Mouse (Mus musculus) bone marrow macrophage, adult 2 months (primary cell): ENCODE measurements around the gene Dnmt3a.

Experiments
- CTCF ChIP-seq: IDR thresholded peaks from 2 replicates; pipeline ENCODE4 v1.5.1; 2012; ENCODE audit warnings: low read depth, mild to moderate bottlenecking, low read length, moderate library complexity
- POLR2A ChIP-seq: IDR thresholded peaks from 2 replicates; pipeline ENCODE4 v1.6.1; 2012; ENCODE audit warnings: mild to moderate bottlenecking, low read depth, low read length, borderline replicate concordance

DNA sequence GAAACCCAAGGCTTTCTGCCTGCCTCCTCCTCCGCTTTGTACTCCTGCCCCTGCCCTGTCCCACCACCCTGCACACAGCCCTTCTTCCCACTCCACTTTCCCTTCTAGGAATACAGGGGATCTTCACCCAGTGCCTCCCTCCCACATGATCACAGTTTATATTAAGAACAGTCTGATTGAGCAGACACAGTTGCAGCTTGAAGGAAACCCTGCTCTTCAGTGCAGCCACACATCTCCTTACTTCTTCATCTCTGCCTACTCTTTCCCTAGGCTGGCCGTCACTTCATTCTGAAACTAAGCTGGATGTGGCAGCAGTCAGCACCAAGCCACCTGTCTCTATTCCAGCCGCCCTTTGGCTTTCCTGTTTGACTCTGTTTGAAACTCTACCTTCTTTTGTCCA lies 32.2 kb upstream of the Dnmt3a start:
- no peak for TF ChIP-seq CTCF
- TF ChIP-seq POLR2A = no peak
